ENCODE assay signal across 8 mouse cellular contexts in the genomic region with DNA sequence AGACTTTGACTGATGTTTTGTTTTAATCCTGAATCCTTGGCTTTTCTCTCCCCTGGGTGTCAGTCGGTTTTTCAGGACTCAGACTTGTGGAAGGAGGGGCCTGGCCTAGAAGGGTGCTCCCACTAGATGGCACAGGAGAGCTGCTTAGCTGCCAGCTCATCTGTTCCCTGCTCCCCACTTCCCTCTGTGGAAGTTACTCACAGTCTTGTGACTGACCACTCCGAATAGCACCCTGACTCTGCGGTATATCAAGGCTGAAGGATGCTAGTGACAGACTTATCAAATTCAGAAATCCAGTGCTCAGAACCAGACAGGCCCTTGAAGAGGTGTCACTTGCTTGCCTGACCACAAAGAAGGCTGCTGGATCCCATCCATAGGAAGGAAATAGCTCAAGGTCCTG. TPM values are rescaled to one million over a fixed set of nuclear protein-coding genes. Genes with fewer than 3 reads are reported as not detected.
DNase-seq lines count a peak whose midpoint lies in the region; ATAC-seq and TF ChIP-seq lines count a peak whose summit lies in the region.

No protein-coding gene starts in this region.

- H3K9me3 ChIP-seq in forebrain, embryonic 12.5 days, result no peaks in the 10 kb centered on the region
- no peaks in the 10 kb centered on the region for H3K9me3 ChIP-seq in heart, postnatal 0 days (replicated peaks; ENCODE audit: control insufficient read depth, low read length)
- no peaks in the 10 kb centered on the region for H3K9me3 ChIP-seq in liver, postnatal 0 days (ENCODE audit: low read length)
- no peaks in the 10 kb centered on the region for H3K9me3 ChIP-seq in neural tube, embryonic 12.5 days

- no peak overlapping the region for H3K9ac ChIP-seq in forebrain, embryonic 12.5 days
- no peak overlapping the region for H3K9ac ChIP-seq in heart, postnatal 0 days (replicated peaks; ENCODE audit: low read depth, low read length)
- H3K9ac ChIP-seq in liver, postnatal 0 days (replicated peaks), result no peak overlapping the region
- no peak overlapping the region for H3K9ac ChIP-seq in neural tube, embryonic 12.5 days

- no peak overlapping the region for H3K27ac ChIP-seq in bone marrow, adult 2 months (ENCODE audit: control insufficient read depth, insufficient read depth, low read depth, low read length, poor library complexity)
- H3K27ac ChIP-seq in forebrain, embryonic 12.5 days, result no peak overlapping the region
- H3K27ac ChIP-seq in heart, postnatal 0 days (ENCODE audit: low read depth), result peak overlapping the region; percentile 76
- peak overlapping the region; percentile 2; the same call in 1 of the 2 replicates for H3K27ac ChIP-seq in liver, postnatal 0 days (ENCODE audit: low read depth)
- H3K27ac ChIP-seq in neural tube, embryonic 12.5 days, result no peak overlapping the region

- 2% methylated on average over 3 of the region's 3 CpGs for WGBS in bone marrow, adult 2 months
- 34% methylated on average over 3 of the region's 3 CpGs for WGBS in forebrain, embryonic 12.5 days
- 7% methylated on average over 3 of the region's 3 CpGs for WGBS in heart, postnatal 0 days
- 11% methylated on average over 3 of the region's 3 CpGs for WGBS in liver, postnatal 0 days (ENCODE audit: insufficient replicate concordance)
- WGBS in neural tube, embryonic 12.5 days, result 28% methylated on average over 3 of the region's 3 CpGs

- H3K4me3 ChIP-seq in bone marrow, adult 2 months (replicated peaks; ENCODE audit: control insufficient read depth, low read depth, low read length), result no peak overlapping the region
- no peak overlapping the region for H3K4me3 ChIP-seq in forebrain, embryonic 12.5 days (replicated peaks)
- H3K4me3 ChIP-seq in heart, postnatal 0 days (ENCODE audit: low read depth, low read length), result no peak overlapping the region
- H3K4me3 ChIP-seq in liver, postnatal 0 days (ENCODE audit: low read depth, low read length), result no peak overlapping the region
- no peak overlapping the region for H3K4me3 ChIP-seq in neural tube, embryonic 12.5 days

- H3K27me3 ChIP-seq in forebrain, embryonic 12.5 days, result no peaks in the 10 kb centered on the region
- no peaks in the 10 kb centered on the region for H3K27me3 ChIP-seq in heart, postnatal 0 days (ENCODE audit: control insufficient read depth, insufficient read depth, low read length)
- H3K27me3 ChIP-seq in liver, postnatal 0 days (ENCODE audit: insufficient read depth, low read length), result no peaks in the 10 kb centered on the region
- H3K27me3 ChIP-seq in neural tube, embryonic 12.5 days (replicated peaks), result no peaks in the 10 kb centered on the region

- H3K36me3 ChIP-seq in forebrain, embryonic 12.5 days (replicated peaks), result peaks cover 11% of the 10 kb centered on the region; the same call in 1 of the 2 replicates
- H3K36me3 ChIP-seq in heart, postnatal 0 days (replicated peaks; ENCODE audit: control insufficient read depth, insufficient read depth, low read length), result 0 out of 2 replicates have a peak, but pooled peaks cover 3% of the 10 kb centered on the region
- H3K36me3 ChIP-seq in liver, postnatal 0 days (replicated peaks; ENCODE audit: insufficient read depth, low read length), result no peaks in the 10 kb centered on the region
- H3K36me3 ChIP-seq in neural tube, embryonic 12.5 days, result peaks cover 17% of the 10 kb centered on the region; the same call in 1 of the 2 replicates

- no peak overlapping the region for H3K4me2 ChIP-seq in forebrain, embryonic 12.5 days
- H3K4me2 ChIP-seq in heart, postnatal 0 days (ENCODE audit: low read depth, low read length), result no peak overlapping the region
- no peak overlapping the region for H3K4me2 ChIP-seq in liver, postnatal 0 days (ENCODE audit: low read depth, low read length)
- no peak overlapping the region for H3K4me2 ChIP-seq in neural tube, embryonic 12.5 days (replicated peaks)

- peak; percentile 86 for TF ChIP-seq CTCF in bone marrow, adult 2 months (IDR thresholded peaks at IDR 0.05; ENCODE audit: control insufficient read depth, insufficient read depth, low read length)
- peak; percentile 91 for TF ChIP-seq CTCF in heart, postnatal 0 days (IDR thresholded peaks at IDR 0.05; ENCODE audit: low read depth)
- TF ChIP-seq CTCF in liver, postnatal 0 days (IDR thresholded peaks at IDR 0.05; ENCODE audit: low read depth), result peak; percentile 89

- DNase-seq in 416B (ENCODE audit: low read depth), result peak; percentile 93
- peak; percentile 88 for DNase-seq in heart, postnatal 0 days (ENCODE audit: low spot score)
- DNase-seq in kidney, postnatal 25 days, result peak; percentile 84 to 86
- DNase-seq in liver, postnatal 0 days, result peak; percentile 70
- peak; percentile 82 for DNase-seq in testis, postnatal 10 days (ENCODE audit: low spot score)

- TF ChIP-seq EP300 in heart, postnatal 0 days (IDR thresholded peaks at IDR 0.05; ENCODE audit: low read depth), result peak; percentile 73; the same call in 1 of the 2 replicates
- TF ChIP-seq EP300 in liver, postnatal 0 days (IDR thresholded peaks at IDR 0.05; ENCODE audit: low read depth), result no peak

- TF ChIP-seq POLR2A in bone marrow, adult 2 months (IDR thresholded peaks at IDR 0.05; ENCODE audit: borderline replicate concordance, control insufficient read depth, low read depth, low read length), result no peak

- peaks cover 3% of the 10 kb centered on the region for H3K4me1 ChIP-seq in bone marrow, adult 2 months (ENCODE audit: control insufficient read depth, insufficient read depth, low read length)
- H3K4me1 ChIP-seq in forebrain, embryonic 12.5 days, result peaks cover 4% of the 10 kb centered on the region; the same call in 1 of the 2 replicates
- peaks cover 8% of the 10 kb centered on the region; the same call in 1 of the 2 replicates for H3K4me1 ChIP-seq in heart, postnatal 0 days (ENCODE audit: control insufficient read depth, insufficient read depth)
- H3K4me1 ChIP-seq in liver, postnatal 0 days (ENCODE audit: insufficient read depth), result peaks cover 6% of the 10 kb centered on the region
- H3K4me1 ChIP-seq in neural tube, embryonic 12.5 days, result 0 out of 2 replicates have a peak, but pooled peaks cover 4% of the 10 kb centered on the region

- ATAC-seq in forebrain, embryonic 12.5 days (ENCODE audit: low FRiP score), result peak; percentile 63
- peak; percentile 79 for ATAC-seq in heart, postnatal 0 days (ENCODE audit: insufficient read depth, low read depth)
- ATAC-seq in liver, postnatal 0 days, result peak; percentile 61
- peak; percentile 50; the same call in 1 of the 2 replicates for ATAC-seq in neural tube, embryonic 12.5 days (ENCODE audit: low FRiP score, low read depth)

RNA-seq across cellular contexts. Expression of gene Rho, which starts 30.5 kb away (rescaled TPM):
- polyA plus RNA-seq in bone marrow, adult 2 months (2011; ENCODE audit: insufficient read depth, insufficient read length, low replicate concordance, missing spikeins), result not detected in 2 replicates
- polyA plus RNA-seq in forebrain, embryonic 12.5 days (2016; fragmentation: Nextera tagmentation; extraction: Ambion mirVana), result 0.43 TPM in 1 of 2 replicates, not detected in the other
- total RNA-seq in heart, postnatal 0 days (2014; rRNA removed; ENCODE audit: low replicate concordance), result 1.3 TPM in 1 of 2 replicates, not detected in the other
- 0.04 TPM in 1 of 2 replicates, not detected in the other for polyA plus RNA-seq in heart, postnatal 0 days (2015; fragmentation: Nextera tagmentation; extraction: Ambion mirVana)
- not detected in 2 replicates for polyA plus RNA-seq in liver, postnatal 0 days (2015; fragmentation: Nextera tagmentation; extraction: Ambion mirVana)
- polyA plus RNA-seq in neural tube, embryonic 12.5 days (2016; fragmentation: Nextera tagmentation; extraction: Ambion mirVana), result 0.69 and 1.1 TPM in 2 replicates

RNA-seq across cellular contexts. Expression of gene H1foo, which starts 43.7 kb away (rescaled TPM):
- polyA plus RNA-seq in bone marrow, adult 2 months (2011; ENCODE audit: insufficient read depth, insufficient read length, low replicate concordance, missing spikeins), result not detected in 2 replicates
- polyA plus RNA-seq in forebrain, embryonic 12.5 days (2016; fragmentation: Nextera tagmentation; extraction: Ambion mirVana), result not detected in 2 replicates
- not detected in 2 replicates for total RNA-seq in heart, postnatal 0 days (2014; rRNA removed; ENCODE audit: low replicate concordance)
- polyA plus RNA-seq in heart, postnatal 0 days (2015; fragmentation: Nextera tagmentation; extraction: Ambion mirVana), result not detected in 2 replicates
- not detected in 2 replicates for polyA plus RNA-seq in liver, postnatal 0 days (2015; fragmentation: Nextera tagmentation; extraction: Ambion mirVana)
- polyA plus RNA-seq in neural tube, embryonic 12.5 days (2016; fragmentation: Nextera tagmentation; extraction: Ambion mirVana), result not detected in 2 replicates

RNA-seq across cellular contexts. Expression of gene Ift122, which starts 47.8 kb away (rescaled TPM):
- 0.83 and 3.6 TPM in 2 replicates for polyA plus RNA-seq in bone marrow, adult 2 months (2011; ENCODE audit: insufficient read depth, insufficient read length, low replicate concordance, missing spikeins)
- 29.9 and 30.5 TPM in 2 replicates for polyA plus RNA-seq in forebrain, embryonic 12.5 days (2016; fragmentation: Nextera tagmentation; extraction: Ambion mirVana)
- 17.8 and 25.8 TPM in 2 replicates for total RNA-seq in heart, postnatal 0 days (2014; rRNA removed; ENCODE audit: low replicate concordance)
- polyA plus RNA-seq in heart, postnatal 0 days (2015; fragmentation: Nextera tagmentation; extraction: Ambion mirVana), result 13.3 and 13.5 TPM in 2 replicates
- polyA plus RNA-seq in liver, postnatal 0 days (2015; fragmentation: Nextera tagmentation; extraction: Ambion mirVana), result 1.2 and 1.6 TPM in 2 replicates
- 24.6 and 28.7 TPM in 2 replicates for polyA plus RNA-seq in neural tube, embryonic 12.5 days (2016; fragmentation: Nextera tagmentation; extraction: Ambion mirVana)

RNA-seq across cellular contexts. Expression of gene Mbd4, which starts 47.9 kb away (rescaled TPM):
- 9.4 and 11.3 TPM in 2 replicates for polyA plus RNA-seq in bone marrow, adult 2 months (2011; ENCODE audit: insufficient read depth, insufficient read length, low replicate concordance, missing spikeins)
- 28.7 TPM in 2 replicates for polyA plus RNA-seq in forebrain, embryonic 12.5 days (2016; fragmentation: Nextera tagmentation; extraction: Ambion mirVana)
- total RNA-seq in heart, postnatal 0 days (2014; rRNA removed; ENCODE audit: low replicate concordance), result 1.2 and 1.5 TPM in 2 replicates
- polyA plus RNA-seq in heart, postnatal 0 days (2015; fragmentation: Nextera tagmentation; extraction: Ambion mirVana), result 3.4 and 4.8 TPM in 2 replicates
- 4.1 and 4.6 TPM in 2 replicates for polyA plus RNA-seq in liver, postnatal 0 days (2015; fragmentation: Nextera tagmentation; extraction: Ambion mirVana)
- 18.2 and 19.1 TPM in 2 replicates for polyA plus RNA-seq in neural tube, embryonic 12.5 days (2016; fragmentation: Nextera tagmentation; extraction: Ambion mirVana)

Comparison
In these comparisons a context has a peak if more than half of its experiments do, and no peak if none do; other contexts are left out.
1. H3K27ac ChIP-seq: peak in heart, postnatal 0 days (single experiment) and liver, postnatal 0 days (single experiment); none in bone marrow, adult 2 months (single experiment), forebrain, embryonic 12.5 days (single experiment) and neural tube, embryonic 12.5 days (single experiment).
2. Peak in every context shown above with its lines, with median percentiles within 50 percentile points of each other: DNase-seq, CTCF ChIP-seq and ATAC-seq.